8 mouse cellular contexts compared by ENCODE assay signal in genomic region chr15:81812696-81813631, GRCm38 (mm10). TPM values are rescaled to one million over a fixed set of nuclear protein-coding genes. Genes with fewer than 3 reads are reported as not detected.
DNase-seq lines count a peak whose midpoint lies in the region; ATAC-seq and TF ChIP-seq lines count a peak whose summit lies in the region.

No protein-coding gene starts in this region.

- H3K4me3 ChIP-seq in heart, embryonic 11.5 days (ENCODE audit: low read depth, low read length), result no peak overlapping the region
- peak overlapping the region; percentile 86 for H3K4me3 ChIP-seq in E14TG2a.4 (replicated peaks; ENCODE audit: low read length)
- H3K4me3 ChIP-seq in forebrain, embryonic 16.5 days (replicated peaks; ENCODE audit: low read length), result peak overlapping the region; percentile 81
- H3K4me3 ChIP-seq in liver, embryonic 16.5 days (ENCODE audit: low read depth, low read length), result no peak overlapping the region

- no peaks in the 10 kb centered on the region for H3K27me3 ChIP-seq in heart, embryonic 11.5 days (ENCODE audit: control insufficient read depth, insufficient read depth, low read length)
- H3K27me3 ChIP-seq in E14TG2a.4 (ENCODE audit: insufficient read depth, low read length), result peaks cover 4% of the 10 kb centered on the region
- H3K27me3 ChIP-seq in forebrain, embryonic 16.5 days (replicated peaks; ENCODE audit: control insufficient read depth, insufficient read depth, low read length), result no peaks in the 10 kb centered on the region
- no peaks in the 10 kb centered on the region for H3K27me3 ChIP-seq in liver, embryonic 16.5 days (ENCODE audit: control insufficient read depth, insufficient read depth, low read depth, low read length)

- H3K9me3 ChIP-seq in heart, embryonic 11.5 days (replicated peaks; ENCODE audit: control insufficient read depth, low read length), result no peaks in the 10 kb centered on the region
- no peaks in the 10 kb centered on the region for H3K9me3 ChIP-seq in E14TG2a.4 (ENCODE audit: low read length)
- H3K9me3 ChIP-seq in forebrain, embryonic 16.5 days (ENCODE audit: control insufficient read depth, low read length), result no peaks in the 10 kb centered on the region
- H3K9me3 ChIP-seq in liver, embryonic 16.5 days (replicated peaks; ENCODE audit: control insufficient read depth, low read length), result no peaks in the 10 kb centered on the region

- no peak overlapping the region for H3K27ac ChIP-seq in heart, embryonic 11.5 days (ENCODE audit: low read depth, low read length)
- no peak overlapping the region for H3K27ac ChIP-seq in forebrain, embryonic 16.5 days (ENCODE audit: low read length)
- no peak overlapping the region for H3K27ac ChIP-seq in liver, embryonic 16.5 days (ENCODE audit: low read length)

- no peak for ATAC-seq in heart, embryonic 11.5 days (replicated peaks; ENCODE audit: insufficient number of reproducible peaks, low FRiP score, low TSS enrichment)
- ATAC-seq in forebrain, embryonic 16.5 days, result no peak
- no peak for ATAC-seq in liver, embryonic 16.5 days (ENCODE audit: low read depth)

- peaks cover 7% of the 10 kb centered on the region; the same call in 1 of the 2 replicates for H3K36me3 ChIP-seq in heart, embryonic 11.5 days (ENCODE audit: control insufficient read depth, insufficient read depth, low read length)
- peaks cover 36% of the 10 kb centered on the region for H3K36me3 ChIP-seq in E14TG2a.4 (ENCODE audit: insufficient read depth, low read length)
- peaks cover 22% of the 10 kb centered on the region for H3K36me3 ChIP-seq in forebrain, embryonic 16.5 days (ENCODE audit: control insufficient read depth, insufficient read depth)
- H3K36me3 ChIP-seq in liver, embryonic 16.5 days (ENCODE audit: control insufficient read depth, insufficient read depth), result no peaks in the 10 kb centered on the region

- DNase-seq in heart, postnatal 36 days, result no peak
- no peak for DNase-seq in gastrocnemius, adult 18-20 months (ENCODE audit: low spot score)
- DNase-seq in spleen, postnatal 10 days (ENCODE audit: low spot score in 2 of 2), result no peak
- DNase-seq in urinary bladder, postnatal 14 days (ENCODE audit: low spot score), result no peak

- intact Hi-C loops in heart, postnatal 36 days (cut with DNase I), result no loop called here

- peaks cover 24% of the 10 kb centered on the region for H3K4me1 ChIP-seq in heart, embryonic 11.5 days (ENCODE audit: control insufficient read depth, insufficient read depth, low read length)
- peaks cover 37% of the 10 kb centered on the region for H3K4me1 ChIP-seq in E14TG2a.4 (replicated peaks; ENCODE audit: low read depth, low read length)
- H3K4me1 ChIP-seq in forebrain, embryonic 16.5 days (replicated peaks; ENCODE audit: control insufficient read depth, insufficient read depth, low read length), result peaks cover 33% of the 10 kb centered on the region
- H3K4me1 ChIP-seq in liver, embryonic 16.5 days (ENCODE audit: control insufficient read depth, low read depth, low read length), result peaks cover 21% of the 10 kb centered on the region

- WGBS in heart, embryonic 11.5 days (ENCODE audit: insufficient replicate concordance), result 65% methylated on average over 7 of the region's 7 CpGs
- WGBS in forebrain, embryonic 16.5 days, result 72% methylated on average over 7 of the region's 7 CpGs
- WGBS in liver, embryonic 16.5 days (ENCODE audit: insufficient replicate concordance), result 43% methylated on average over 7 of the region's 7 CpGs

- H3K9ac ChIP-seq in heart, embryonic 11.5 days (ENCODE audit: low read depth, low read length), result no peak overlapping the region; the same call in 1 of the 2 replicates
- no peak overlapping the region for H3K9ac ChIP-seq in forebrain, embryonic 16.5 days (replicated peaks; ENCODE audit: low read depth, low read length)
- no peak overlapping the region for H3K9ac ChIP-seq in liver, embryonic 16.5 days (ENCODE audit: low read depth, low read length)

- no peak for TF ChIP-seq CTCF in E14TG2a.4 (conservative IDR thresholded peaks at IDR 0.05; ENCODE audit: low read length)

- peak overlapping the region; percentile 91 for H3K4me2 ChIP-seq in heart, embryonic 11.5 days
- peak overlapping the region; percentile 81 for H3K4me2 ChIP-seq in forebrain, embryonic 16.5 days (ENCODE audit: low read length)
- H3K4me2 ChIP-seq in liver, embryonic 16.5 days (ENCODE audit: low read depth, low read length), result 0 out of 2 replicates have a peak overlapping the region, but pooled peaks have one; percentile 97

RNA-seq across cellular contexts. Expression of gene Tef, which starts 10.7 kb away (rescaled TPM):
- polyA plus RNA-seq in heart, embryonic 11.5 days (2014; fragmentation: Nextera tagmentation; extraction: Ambion mirVana), result 15.0 and 16.3 TPM in 2 replicates
- 100 to 1,000 TPM; 123 to 132 TPM for total RNA-seq in heart, postnatal 36 days (2021)
- 32.7 and 33.3 TPM in 2 replicates for polyA plus RNA-seq in forebrain, embryonic 16.5 days (2015; fragmentation: Nextera tagmentation; extraction: Ambion mirVana)
- 6.3 and 9.2 TPM in 2 replicates for polyA plus RNA-seq in liver, embryonic 16.5 days (2015; fragmentation: Nextera tagmentation; extraction: Ambion mirVana)
- total RNA-seq in gastrocnemius, adult 18-20 months (2021), result 100 to 1,000 TPM; 124 to 160 TPM

RNA-seq across cellular contexts. Expression of gene Tob2, which starts 45.6 kb away (rescaled TPM):
- polyA plus RNA-seq in heart, embryonic 11.5 days (2014; fragmentation: Nextera tagmentation; extraction: Ambion mirVana), result 9.9 and 12.1 TPM in 2 replicates
- 100 to 1,000 TPM in 1 of 2 experiments, 10 to 100 TPM in 1; 74.9 to 130 TPM for total RNA-seq in heart, postnatal 36 days (2021)
- 19.4 and 23.8 TPM in 2 replicates for polyA plus RNA-seq in forebrain, embryonic 16.5 days (2015; fragmentation: Nextera tagmentation; extraction: Ambion mirVana)
- 11.7 and 14.9 TPM in 2 replicates for polyA plus RNA-seq in liver, embryonic 16.5 days (2015; fragmentation: Nextera tagmentation; extraction: Ambion mirVana)
- 100 to 1,000 TPM in 1 of 2 experiments, 10 to 100 TPM in 1; 89.1 to 174 TPM for total RNA-seq in gastrocnemius, adult 18-20 months (2021)

RNA-seq across cellular contexts. Expression of gene Phf5a, which starts 58.7 kb away (rescaled TPM):
- polyA plus RNA-seq in heart, embryonic 11.5 days (2014; fragmentation: Nextera tagmentation; extraction: Ambion mirVana), result 119 and 131 TPM in 2 replicates
- total RNA-seq in heart, postnatal 36 days (2021), result 10 to 100 TPM; 35.0 to 39.8 TPM
- polyA plus RNA-seq in forebrain, embryonic 16.5 days (2015; fragmentation: Nextera tagmentation; extraction: Ambion mirVana), result 130 and 132 TPM in 2 replicates
- polyA plus RNA-seq in liver, embryonic 16.5 days (2015; fragmentation: Nextera tagmentation; extraction: Ambion mirVana), result 72.6 and 79.6 TPM in 2 replicates
- 10 to 100 TPM; 35.5 to 35.7 TPM for total RNA-seq in gastrocnemius, adult 18-20 months (2021)

RNA-seq across cellular contexts. Expression of gene Aco2, which starts 59.1 kb away (rescaled TPM):
- polyA plus RNA-seq in heart, embryonic 11.5 days (2014; fragmentation: Nextera tagmentation; extraction: Ambion mirVana), result 398 and 483 TPM in 2 replicates
- 1,000 to 10,000 TPM; 2,177 to 2,250 TPM for total RNA-seq in heart, postnatal 36 days (2021)
- 259 and 260 TPM in 2 replicates for polyA plus RNA-seq in forebrain, embryonic 16.5 days (2015; fragmentation: Nextera tagmentation; extraction: Ambion mirVana)
- 109 and 114 TPM in 2 replicates for polyA plus RNA-seq in liver, embryonic 16.5 days (2015; fragmentation: Nextera tagmentation; extraction: Ambion mirVana)
- 1,000 to 10,000 TPM; 1,165 to 1,199 TPM for total RNA-seq in gastrocnemius, adult 18-20 months (2021)

Comparison
In these comparisons a context has a peak if more than half of its experiments do, and no peak if none do; other contexts are left out.
1. H3K4me3 ChIP-seq: peak in E14TG2a.4 (single experiment) and forebrain, embryonic 16.5 days (single experiment); none in heart, embryonic 11.5 days (single experiment) and liver, embryonic 16.5 days (single experiment).
2. Peak in every context shown above with its lines, with median percentiles within 50 percentile points of each other: H3K4me2 ChIP-seq.